8 mouse cellular contexts compared by ENCODE assay signal in the genomic region with DNA sequence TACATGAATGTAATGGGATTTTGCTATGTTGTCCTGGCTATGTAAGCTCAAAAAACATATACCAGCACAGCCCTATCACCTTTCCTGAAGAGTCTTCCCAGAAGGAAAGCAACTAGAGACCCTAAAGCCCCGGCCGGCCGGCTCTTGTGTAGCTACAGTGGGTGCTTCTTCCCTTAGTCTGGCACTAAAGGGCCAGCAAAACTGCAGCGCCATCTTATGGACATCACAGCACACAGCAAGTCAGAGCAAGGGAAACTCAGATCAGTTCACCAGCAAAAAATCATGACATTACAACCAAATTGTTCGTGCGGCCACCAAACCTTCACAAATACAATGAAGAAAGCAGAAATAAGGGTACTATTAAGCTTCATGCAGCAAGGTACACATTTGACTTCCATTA.
DNase-seq lines count a peak whose midpoint lies in the region; ATAC-seq and TF ChIP-seq lines count a peak whose summit lies in the region.

No protein-coding gene starts in this region.

- H3K4me3 ChIP-seq in heart, embryonic 10.5 days = no peak overlapping the region
- H3K4me3 ChIP-seq in forebrain, embryonic 14.5 days (ENCODE audit: low read depth, low read length) = no peak overlapping the region
- no peak overlapping the region for H3K4me3 ChIP-seq in small intestine, adult 2 months (ENCODE audit: low read depth, low read length)

- H3K4me1 ChIP-seq in heart, embryonic 10.5 days = peaks cover 35% of the 10 kb centered on the region
- H3K4me1 ChIP-seq in forebrain, embryonic 14.5 days (ENCODE audit: control insufficient read depth, insufficient read depth, low read length) = peaks cover 24% of the 10 kb centered on the region
- no peaks in the 10 kb centered on the region for H3K4me1 ChIP-seq in small intestine, adult 2 months (ENCODE audit: control insufficient read depth, insufficient read depth, insufficient read length, low read length)

- peak; percentile 40; the same call in 1 of the 2 replicates for TF ChIP-seq CTCF in small intestine, adult 2 months (IDR thresholded peaks at IDR 0.05; ENCODE audit: extremely low read depth, insufficient read length, insufficient replicate concordance, low read depth, low read length)

- H3K9ac ChIP-seq in forebrain, embryonic 14.5 days (ENCODE audit: low read length) = no peak overlapping the region

- intact Hi-C loops in heart, postnatal 25 days (cut with DNase I) = loop anchor here (5.0 kb wide), 1 partner anchor 222 kb away; no protein-coding TSS in a partner anchor

- no peak for TF ChIP-seq POLR2A in small intestine, adult 2 months (IDR thresholded peaks at IDR 0.05; ENCODE audit: low read depth, low read length)

- H3K36me3 ChIP-seq in heart, embryonic 10.5 days = peaks cover 24% of the 10 kb centered on the region
- H3K36me3 ChIP-seq in forebrain, embryonic 14.5 days (ENCODE audit: control insufficient read depth, insufficient read depth, low read length) = no peaks in the 10 kb centered on the region
- H3K36me3 ChIP-seq in small intestine, adult 2 months (ENCODE audit: control insufficient read depth, insufficient read depth, low read length) = no peaks in the 10 kb centered on the region; the same call in 1 of the 2 replicates

- H3K27ac ChIP-seq in heart, embryonic 10.5 days = no peak overlapping the region
- H3K27ac ChIP-seq in forebrain, embryonic 14.5 days (ENCODE audit: low read depth, low read length) = no peak overlapping the region
- H3K27ac ChIP-seq in small intestine, adult 2 months (ENCODE audit: insufficient read depth, low read depth, low read length) = no peak overlapping the region

- H3K27me3 ChIP-seq in heart, embryonic 10.5 days (ENCODE audit: insufficient read depth, poor library complexity, severe bottlenecking) = no peaks in the 10 kb centered on the region
- no peaks in the 10 kb centered on the region for H3K27me3 ChIP-seq in forebrain, embryonic 14.5 days (replicated peaks; ENCODE audit: control insufficient read depth, insufficient read depth, low read length)
- H3K27me3 ChIP-seq in small intestine, adult 2 months (ENCODE audit: control insufficient read depth, insufficient read depth, low read length) = no peaks in the 10 kb centered on the region

- no peak for ATAC-seq in forebrain, embryonic 14.5 days
- peak; percentile 82 for ATAC-seq in megakaryocyte progenitor cell, adult 5-6 weeks (replicated peaks; ENCODE audit: poor library complexity)

- no peak overlapping the region for H3K4me2 ChIP-seq in forebrain, embryonic 14.5 days (ENCODE audit: low read length)

- H3K9me3 ChIP-seq in heart, embryonic 10.5 days = no peaks in the 10 kb centered on the region
- no peaks in the 10 kb centered on the region for H3K9me3 ChIP-seq in forebrain, embryonic 14.5 days (replicated peaks; ENCODE audit: control insufficient read depth, low read length)

- 41% methylated on average over 6 of the region's 6 CpGs for WGBS in heart, embryonic 10.5 days
- WGBS in forebrain, embryonic 14.5 days = 41% methylated on average over 6 of the region's 6 CpGs
- WGBS in small intestine, adult 2 months = 66% methylated on average over 6 of the region's 6 CpGs

- peak; percentile 78 for DNase-seq in heart, embryonic 10.5 days (ENCODE audit: low spot score)
- DNase-seq in heart, postnatal 25 days (ENCODE audit: low spot score) = no peak
- DNase-seq in CD4-positive, CD25-positive, alpha-beta regulatory T cell, adult 2 months (ENCODE audit: low read depth, low spot score) = peak; percentile 49
- peak; percentile 17 for DNase-seq in c-Kit-positive CD71-negative TER-119-negative erythroid progenitor cells, embryonic 14.5 days (ENCODE audit: low read depth)
- peak; percentile 52 for DNase-seq in forebrain, embryonic 14.5 days (ENCODE audit: low spot score)
- peak; percentile 35 for DNase-seq in kidney, postnatal 14 days
